In the genomic region with DNA sequence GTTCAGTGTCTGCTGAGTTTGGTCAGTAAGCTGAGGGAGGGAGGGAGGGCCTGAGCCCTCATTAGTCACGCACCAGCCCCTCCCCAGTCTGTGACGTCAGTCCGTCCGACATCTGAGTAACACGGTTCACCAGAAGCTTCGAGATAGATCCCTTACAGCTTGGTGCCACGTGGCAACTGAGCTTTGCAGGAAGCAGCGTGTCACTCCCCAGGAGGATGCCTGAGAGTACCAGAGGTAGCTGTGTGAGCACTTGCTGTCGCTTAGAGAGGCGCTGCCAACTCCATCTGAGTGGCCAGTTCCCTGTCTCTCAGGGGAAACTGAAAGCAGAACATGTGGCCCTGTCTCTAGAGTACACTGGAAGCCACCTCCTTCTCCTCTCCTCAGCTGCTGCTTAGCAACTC, we compare ENCODE assay signal across 7 mouse cellular contexts. TPM values are rescaled to one million over a fixed set of nuclear protein-coding genes. Genes with fewer than 3 reads are reported as not detected.
A peak's percentile ranks its signal among the peaks of the same experiment; 100 is the strongest.
DNase-seq lines count a peak whose midpoint lies in the region.

No protein-coding gene starts in this region.

- intact Hi-C loops in heart, postnatal 14 days (cut with DNase I) = no loop called here

- WGBS in macrophage (ENCODE audit: missing documents) = 1% methylated on average over 10 of the region's 10 CpGs

- peak; percentile 30 for DNase-seq in thymus, postnatal 14 days
- no peak for DNase-seq in thymus, postnatal 25 days
- peak; percentile 22 to 42 for DNase-seq in heart, postnatal 14 days
- no peak for DNase-seq in frontal cortex, postnatal 25 days (ENCODE audit: low spot score in 2 of 2)
- no peak for DNase-seq in cerebellum, postnatal 10 days

- H3K4me1 ChIP-seq in brown adipose tissue, adult 24 weeks (ENCODE audit: control insufficient read depth, insufficient read depth, insufficient read length, low read length) = no peaks in the 10 kb centered on the region; the same call in 1 of the 2 replicates

- peak overlapping the region; percentile 45; the same call in 1 of the 2 replicates for H3K27ac ChIP-seq in brown adipose tissue, adult 24 weeks (replicated peaks; ENCODE audit: low read depth, low read length)
- H3K27ac ChIP-seq in macrophage = peak overlapping the region; percentile 79

- H3K4me3 ChIP-seq in brown adipose tissue, adult 24 weeks (ENCODE audit: insufficient read depth, low read depth, low read length) = peak overlapping the region; percentile 35
- H3K4me3 ChIP-seq in macrophage (ENCODE audit: inconsistent target) = peak overlapping the region; percentile 1; the same call in 1 of the 2 replicates

- H3K36me3 ChIP-seq in macrophage (ENCODE audit: inconsistent target) = peaks cover under 1% of the 10 kb centered on the region; the same call in 1 of the 2 replicates

- H3K79me2 ChIP-seq in macrophage (ENCODE audit: inconsistent target) = peaks cover 7% of the 10 kb centered on the region

RNA-seq across cellular contexts. Expression of a gene that starts 49.8 kb away (rescaled TPM):
- 18.2 and 22.0 TPM in 2 replicates for polyA plus RNA-seq in brown adipose tissue, adult 24 weeks (2012; ENCODE audit: insufficient read depth, insufficient read length, missing spikeins)
- 10 to 100 TPM; 28.2 to 30.3 TPM for total RNA-seq in heart, postnatal 14 days (2021)
- 10 to 100 TPM in 23 of 26 experiments, 1 to 10 TPM in 3; 8.6 to 56.3 (median 27.9) TPM for total RNA-seq in macrophage (2018; cell fraction: chromatin; rRNA removed)
- 10 to 100 TPM; 21.2 to 43.4 (median 35.7) TPM for total RNA-seq in macrophage (2018; cell fraction: cytosol; rRNA removed)
- total RNA-seq in macrophage (2018; cell fraction: nucleus; rRNA removed) = 10 to 100 TPM in 25 of 26 experiments, 1 to 10 TPM in 1; 9.8 to 37.0 (median 20.1) TPM
- 37.7 to 52.9 TPM (median 41.3 TPM) in 3 replicates for polyA plus RNA-seq in macrophage (2018)

Comparison
In these comparisons a context has a peak if more than half of its experiments do, and no peak if none do; other contexts are left out.
1. DNase-seq: peak in thymus, postnatal 14 days (single experiment) and heart, postnatal 14 days (2 of 2); none in thymus, postnatal 25 days (single experiment), frontal cortex, postnatal 25 days (0 of 2) and cerebellum, postnatal 10 days (0 of 2).